Mouse (Mus musculus): ENCODE data around the gene Ptpn11.
"Not testable (repeated sequence)": the region's sequence is repeated elsewhere in the genome, so short reads cannot be mapped to it uniquely, and the experiment has no call there.

The Ptpn11 gene

GRCm38 (mm10) chr5:121190836-121191583 is at the start of gene Ptpn11:
Gene Ptpn11, minus strand, starts transcription at chr5:121191397.
- peak; percentile 51 for DNase-seq (ENCODE audit: low read depth)

- no peak for DNase-seq (ENCODE audit: low read depth)
Observed at GRCm38 (mm10) chr5:121239846-121240245, 48.6 kb upstream of the Ptpn11 start.

- no peak for DNase-seq (ENCODE audit: low read depth)
Observed at GRCm38 (mm10) chr5:121238208-121238607, 47.0 kb upstream of the Ptpn11 start.

- DNase-seq (ENCODE audit: low read depth) = peak; percentile 53
Observed at GRCm38 (mm10) chr5:121236171-121236570, 45.0 kb upstream of the Ptpn11 start.

- no peak for DNase-seq (ENCODE audit: low read depth)
Observed at GRCm38 (mm10) chr5:121233726-121234125, 42.5 kb upstream of the Ptpn11 start.

- no peak for DNase-seq (ENCODE audit: low read depth)
Observed at GRCm38 (mm10) chr5:121232789-121233188, 41.6 kb upstream of the Ptpn11 start.

GRCm38 (mm10) chr5:121230811-121231210 is 39.6 kb upstream of the Ptpn11 start:
- DNase-seq (ENCODE audit: low read depth) = no peak

GRCm38 (mm10) chr5:121229182-121229581 is 38.0 kb upstream of the Ptpn11 start:
- DNase-seq (ENCODE audit: low read depth) = no peak

- DNase-seq (ENCODE audit: low read depth) = not testable (repeated sequence)
Observed at GRCm38 (mm10) chr5:121227330-121227729, 36.1 kb upstream of the Ptpn11 start.

- DNase-seq (ENCODE audit: low read depth) = no peak
Observed at GRCm38 (mm10) chr5:121226845-121227244, 35.6 kb upstream of the Ptpn11 start.

GRCm38 (mm10) chr5:121226406-121226805 is 35.2 kb upstream of the Ptpn11 start:
- DNase-seq (ENCODE audit: low read depth) = no peak

GRCm38 (mm10) chr5:121225854-121226253 is 34.7 kb upstream of the Ptpn11 start:
- no peak for DNase-seq (ENCODE audit: low read depth)

- no peak for DNase-seq (ENCODE audit: low read depth)
Observed at GRCm38 (mm10) chr5:121224856-121225255, 33.7 kb upstream of the Ptpn11 start.

- not testable (repeated sequence) for DNase-seq (ENCODE audit: low read depth)
Observed at GRCm38 (mm10) chr5:121224020-121224419, 32.8 kb upstream of the Ptpn11 start.

GRCm38 (mm10) chr5:121221328-121221850 is 30.2 kb upstream of the Ptpn11 start:
- no peak for DNase-seq (ENCODE audit: low read depth)

GRCm38 (mm10) chr5:121220732-121221301 is 29.6 kb upstream of the Ptpn11 start:
- no peak for DNase-seq (ENCODE audit: low read depth)

- DNase-seq (ENCODE audit: low read depth) = peak; percentile 97
Observed at GRCm38 (mm10) chr5:121219980-121220731, 29.0 kb upstream of the Ptpn11 start, which contains the start of gene Hectd4. Gene Hectd4, plus strand, starts transcription at chr5:121220219.

GRCm38 (mm10) chr5:121219190-121219589 is 28.0 kb upstream of the Ptpn11 start:
- no peak for DNase-seq (ENCODE audit: low read depth)

- DNase-seq (ENCODE audit: low read depth) = no peak
Observed at GRCm38 (mm10) chr5:121217313-121217634, 26.1 kb upstream of the Ptpn11 start.

- not testable (repeated sequence) for DNase-seq (ENCODE audit: low read depth)
Observed at GRCm38 (mm10) chr5:121216584-121217312, 25.6 kb upstream of the Ptpn11 start.

- peak; percentile 61 for DNase-seq (ENCODE audit: low read depth)
Observed at GRCm38 (mm10) chr5:121216126-121216446, 24.9 kb upstream of the Ptpn11 start.
